Mouse (Mus musculus) embryonic stem cell, embryonic (primary cell): Measurements from ENCODE around the gene Vps26a.
"Not testable (repeated sequence)": the region's sequence is repeated elsewhere in the genome, so short reads cannot be mapped to it uniquely, and the experiment has no call there.

Experiments used
- CTCF ChIA-PET, 4 experiments: fragments of 300-600 bp in 2 of 4; fragments of 350-600 bp in 2 of 4; sonication (Branson Sonifier 250); formaldehyde crosslinking; loops; one replicate each; lab custom pipeline; 2022; ENCODE audit warnings: inconsistent platforms in 2 of 4; lab: Charles Lee
- POLR2A ChIA-PET, 4 experiments: fragments of 300-600 bp in 2 of 4; fragments of 350-600 bp in 2 of 4; sonication (Branson Sonifier 250); formaldehyde crosslinking; loops; one replicate each; lab custom pipeline; 2022; ENCODE audit warnings: antibody characterized with exemption in 4 of 4, inconsistent platforms in 1 of 4; lab: Charles Lee

Vps26a gene

DNA sequence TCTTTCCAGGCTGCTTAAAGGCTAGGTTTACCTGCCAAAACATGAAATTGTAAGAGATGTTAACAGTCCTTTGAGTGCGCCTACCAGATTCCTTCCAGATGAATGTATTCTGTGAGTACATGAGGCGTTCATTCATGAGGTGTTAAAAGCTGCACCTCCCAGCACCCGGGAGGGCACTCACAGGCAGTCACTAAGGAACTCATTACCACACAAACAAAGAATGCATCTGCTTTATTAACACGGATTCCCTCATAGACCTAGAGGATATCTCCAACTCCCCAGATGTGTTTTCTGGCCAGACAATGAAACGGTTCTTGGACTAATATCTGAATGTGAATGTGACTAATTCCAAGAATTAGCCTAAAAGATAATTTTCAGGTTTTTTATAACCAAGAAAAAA lies 15.5 kb downstream of the Vps26a start:
- ChIA-PET POLR2A (interaction anchor here in 2 of 4 experiments (1.1 to 3.6 kb wide), 9 partner anchors 10 to 157 kb away, joined by 3 to 21 read pairs (median 5); partner anchors contain the start of genes 4930507D05Rik (in 1 of the 2), Supv3l1 (in 1 of the 2) and Vps26a (in 1 of the 2)), CTCF (no interaction called here)

DNA sequence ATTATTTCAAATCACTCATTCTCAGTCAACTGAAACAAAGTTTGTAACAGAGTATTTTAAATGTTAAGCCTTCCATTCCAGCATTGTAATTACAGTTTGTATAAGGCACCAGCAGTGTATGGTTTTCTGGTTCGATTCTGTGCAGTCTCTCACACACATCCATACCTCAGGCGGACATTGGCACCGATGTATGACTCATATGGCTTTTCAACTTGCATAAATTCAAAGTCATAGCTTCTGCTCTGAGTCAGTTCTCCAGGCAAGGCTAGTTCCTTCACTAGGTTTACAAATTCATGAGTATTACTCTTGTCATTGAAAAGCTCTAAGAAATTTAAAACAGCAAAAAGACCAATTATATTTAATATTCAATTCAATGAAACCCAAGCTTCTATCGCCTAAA lies 16.9 kb downstream of the Vps26a start:
- ChIA-PET POLR2A (interaction anchor here in 2 of 4 experiments (0.7 to 3.6 kb wide), 11 partner anchors 9 to 132 kb away, joined by 3 to 21 read pairs (median 4); partner anchors contain the start of genes 4930507D05Rik (in 1 of the 2), Ddx21 (in 1 of the 2) and Supv3l1 (in 1 of the 2)), CTCF (interaction anchor here in 1 of 4 experiments (1.4 kb wide), 1 partner anchor 12 kb away, joined by 4 read pairs; no protein-coding TSS in a partner anchor)

DNA sequence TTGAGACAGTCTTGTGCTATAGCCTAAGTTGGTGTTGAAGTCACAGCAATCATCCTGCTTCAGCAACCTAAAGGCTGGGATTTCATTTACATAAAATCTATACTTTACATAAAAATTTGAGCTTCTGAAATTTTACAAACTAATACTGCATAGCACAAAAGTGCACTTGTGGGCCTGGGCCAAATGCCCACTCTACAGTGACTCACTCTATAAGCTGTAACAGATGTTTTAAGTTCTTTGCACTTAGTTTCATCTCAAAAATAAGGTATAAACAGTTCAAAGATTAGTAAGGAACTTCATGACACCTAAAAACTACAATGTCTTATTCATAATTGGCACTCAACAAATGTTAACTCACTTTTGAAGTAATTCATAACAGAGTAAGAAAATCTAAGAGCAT lies 25.3 kb downstream of the Vps26a start:
- ChIA-PET CTCF (no interaction called here), POLR2A (interaction anchor here in 1 of 4 experiments (1.4 kb wide), 1 partner anchor 24 kb away, joined by 4 read pairs; no protein-coding TSS in a partner anchor)

DNA sequence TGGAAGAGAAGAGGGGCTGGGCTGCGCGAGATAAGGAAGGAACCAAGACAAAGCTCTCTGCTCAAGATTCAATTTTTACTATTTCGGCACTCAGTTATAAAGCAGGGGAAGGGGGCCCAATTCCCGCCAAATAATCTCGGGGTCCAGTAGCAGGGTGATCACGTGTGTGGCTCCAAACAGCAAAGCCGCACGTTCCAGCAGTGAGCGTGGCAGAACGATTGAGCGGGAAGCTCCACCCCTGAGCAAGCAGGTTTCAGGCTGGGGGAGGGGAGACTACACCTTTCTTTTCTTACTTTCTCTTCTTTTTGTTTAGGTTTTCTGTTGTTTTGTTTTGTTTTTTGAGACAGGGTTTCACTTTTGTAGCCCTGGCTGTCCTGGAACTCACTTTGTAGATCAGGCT lies 34.6 kb downstream of the Vps26a start:
- POLR2A ChIA-PET, result interaction anchor here in 3 of 4 experiments (0.6 to 9.3 kb wide), 19 partner anchors 11 to 219 kb away, joined by 3 to 169 read pairs (median 5); partner anchors contain the start of genes Vps26a (in 2 of the 3), Ddx50 (in 1 of the 3) and Kif1bp (in 1 of the 3)
- CTCF ChIA-PET, result not testable (repeated sequence)

DNA sequence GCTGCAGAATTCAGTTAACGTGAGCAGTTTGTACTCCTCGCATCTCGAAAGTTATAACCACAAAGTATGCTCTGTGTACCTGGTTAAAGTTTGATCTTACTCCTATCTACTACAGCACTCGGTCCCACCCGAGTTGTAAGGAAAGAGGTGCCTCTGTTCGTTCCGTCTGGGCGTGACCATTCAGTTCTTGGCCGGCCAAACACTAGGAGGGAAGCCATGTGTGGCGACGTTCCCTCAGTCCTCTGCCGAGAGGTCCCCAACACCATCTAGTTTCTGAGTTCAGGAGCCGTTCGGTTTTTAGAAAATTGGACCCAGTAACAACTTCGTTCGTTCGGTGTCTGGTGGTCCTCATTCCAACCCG lies 36.3 kb downstream of the Vps26a start:
- POLR2A ChIA-PET, result interaction anchor here in 3 of 4 experiments (0.6 to 9.3 kb wide), 50 partner anchors 10 to 530 kb away, joined by 3 to 169 read pairs (median 6); partner anchors contain the start of genes Vps26a (in 3 of the 3), Ccar1 (in 1 of the 3), Ddx50 (in 1 of the 3) and Hkdc1 (in 1 of the 3)
- CTCF ChIA-PET, result interaction anchor here in 1 of 4 experiments (1.1 to 1.2 kb wide), 2 partner anchors 37 to 189 kb away, joined by 3 to 4 read pairs; partner anchors contain the start of gene Vps26a

DNA sequence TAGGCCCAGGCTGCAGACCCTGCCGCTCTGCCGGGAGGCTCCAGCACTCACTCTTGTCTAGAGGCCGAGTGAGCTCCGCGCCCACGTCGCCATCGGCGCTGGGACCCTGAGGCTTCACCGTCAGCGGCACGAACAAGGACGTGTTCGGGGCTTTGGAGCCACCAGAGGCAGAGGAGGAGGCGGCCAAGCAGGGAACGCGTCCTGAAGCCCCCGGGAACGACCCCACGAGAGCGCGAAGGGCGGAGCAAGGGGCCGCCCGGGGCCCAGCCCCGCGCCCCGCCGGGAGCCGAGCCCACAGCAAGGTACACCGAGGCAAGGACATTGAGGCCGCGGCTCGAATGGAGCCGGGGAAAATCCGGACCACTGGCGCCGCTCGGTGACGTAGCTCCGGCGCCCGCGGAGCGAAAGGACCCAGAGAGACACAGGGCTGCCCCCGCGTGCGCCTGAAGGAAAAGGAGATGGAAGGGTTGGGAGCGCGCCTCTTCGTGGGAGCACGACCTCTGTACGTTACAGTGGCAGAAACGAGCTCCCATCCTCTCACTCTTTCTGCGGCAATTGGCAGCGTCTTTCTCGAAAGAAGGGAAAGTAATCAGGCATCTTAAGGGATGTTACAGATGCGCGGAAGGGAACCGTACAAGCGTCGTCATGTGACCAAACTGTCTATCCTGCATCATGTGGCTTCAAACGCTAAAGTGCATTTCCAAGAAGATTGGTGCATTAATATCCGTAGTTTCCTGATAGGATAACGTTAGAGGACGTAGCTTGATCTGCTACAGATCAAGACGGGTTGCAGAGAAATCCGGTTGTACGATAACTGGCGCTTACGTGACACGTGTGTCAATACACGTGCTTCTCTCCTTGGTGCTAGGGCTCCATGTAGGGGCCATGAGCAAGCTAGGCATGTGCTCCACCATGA lies 37.0 kb downstream of the Vps26a start, which contains the start of the genes 4930507D05Rik and Supv3l1:
Gene 4930507D05Rik, plus strand, starts transcription at position 126 of the 916 bp plus-strand sequence.
Gene Supv3l1, minus strand, starts transcription at position 375 of the 916 bp plus-strand sequence.
- ChIA-PET POLR2A (interaction anchor here in 3 of 4 experiments (0.6 to 9.3 kb wide), 52 partner anchors 9 to 531 kb away, joined by 3 to 169 read pairs (median 5); partner anchors contain the start of genes Vps26a (in 3 of the 3), Ccar1 (in 1 of the 3), Ddx50 (in 1 of the 3) and Hkdc1 (in 1 of the 3)), CTCF (interaction anchor here in 2 of 4 experiments (0.6 to 1.2 kb wide), 4 partner anchors 37 to 189 kb away, joined by 3 to 9 read pairs (median 6); partner anchors contain the start of gene Vps26a (in 1 of the 2))

DNA sequence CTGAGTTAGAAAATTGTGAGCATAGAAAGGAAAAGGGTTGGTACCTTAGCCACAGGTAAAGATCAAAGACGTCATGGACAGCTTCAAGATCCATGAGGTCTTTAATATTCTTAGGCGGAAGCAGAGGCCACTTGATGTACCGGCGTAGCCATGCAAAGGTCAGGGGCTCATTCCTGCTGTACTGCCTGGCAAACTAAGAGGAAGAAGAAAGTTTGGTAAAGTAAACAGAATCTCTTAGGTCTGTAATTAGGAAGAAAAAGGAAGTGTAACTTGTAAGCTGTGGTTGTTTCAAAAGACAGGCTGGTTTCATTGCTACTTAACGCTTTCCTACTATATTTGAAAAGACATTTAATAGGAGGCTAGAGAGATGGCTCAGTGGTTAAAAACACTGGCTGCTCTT lies 56.2 kb downstream of the Vps26a start:
- CTCF ChIA-PET, result interaction anchor here in 1 of 4 experiments (0.5 kb wide), 1 partner anchor 52 kb away, joined by 3 read pairs; no protein-coding TSS in a partner anchor
- POLR2A ChIA-PET, result interaction anchor here in 2 of 4 experiments (1.0 to 17.8 kb wide), 8 partner anchors 10 to 35 kb away, joined by 3 to 169 read pairs (median 6); partner anchors contain the start of genes 4930507D05Rik (in 2 of the 2) and Supv3l1 (in 2 of the 2)

DNA sequence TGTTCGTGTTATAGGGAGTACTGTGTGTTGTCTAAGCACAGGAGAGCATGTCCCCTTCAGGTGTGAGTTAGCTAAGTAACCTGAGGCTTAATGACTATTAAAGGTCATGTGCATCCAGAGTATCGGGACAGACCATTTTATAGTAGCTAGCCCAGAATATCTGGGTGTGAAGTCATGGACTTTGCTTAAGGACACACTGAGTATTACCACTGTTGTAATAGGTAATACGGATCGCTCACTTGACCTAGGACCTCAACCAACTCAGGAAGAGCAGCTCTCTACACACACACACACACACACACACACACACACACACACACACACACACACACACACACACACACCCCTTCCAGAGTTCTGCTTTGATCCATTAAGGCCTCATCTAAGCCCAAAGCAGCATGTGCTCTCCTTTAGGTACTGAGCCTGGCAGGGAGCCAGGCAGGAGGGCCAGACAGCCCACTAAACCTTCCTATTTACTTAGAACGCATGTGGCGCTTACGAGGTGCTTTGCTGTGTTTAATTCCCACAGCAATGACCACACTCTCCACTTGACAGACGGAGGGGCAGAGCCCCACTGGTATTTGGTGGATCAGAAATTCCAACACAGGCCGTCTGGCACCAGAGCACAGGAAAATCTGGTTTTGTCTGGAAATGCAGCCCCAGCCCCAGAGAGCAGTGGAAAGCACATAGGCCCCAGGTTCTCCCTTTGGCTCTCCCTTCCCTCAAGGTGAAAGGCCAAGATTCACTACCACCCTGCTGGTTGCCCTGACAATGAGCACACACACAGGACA lies 61.3 kb downstream of the Vps26a start:
- CTCF ChIA-PET, result interaction anchor here in 2 of 4 experiments (0.6 to 0.7 kb wide), 3 partner anchors 242 to 1664 kb away, joined by 3 to 4 read pairs (median 4); no protein-coding TSS in a partner anchor
- POLR2A ChIA-PET, result no interaction called here

DNA sequence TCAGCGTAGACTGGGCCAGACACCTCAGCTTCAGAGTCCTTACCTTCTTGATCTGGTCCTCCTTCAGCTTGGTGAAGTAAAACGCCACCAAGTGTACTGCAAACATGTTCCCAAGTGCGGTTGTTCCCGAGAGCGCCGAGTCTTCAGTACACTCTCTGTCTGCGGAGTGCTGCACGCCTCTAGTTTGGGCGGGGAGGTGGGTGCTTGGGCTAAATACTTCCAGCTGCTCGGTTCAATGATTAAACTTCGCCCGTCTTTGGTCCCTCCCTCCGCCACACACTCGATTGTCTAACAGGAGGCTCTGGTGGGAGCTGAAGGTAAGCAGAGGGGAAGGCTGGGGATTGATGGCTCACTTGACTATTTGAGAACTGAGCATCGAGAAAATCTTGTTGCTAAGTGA lies 64.3 kb downstream of the Vps26a start, which contains the start of gene Hkdc1:
Gene Hkdc1, minus strand, starts transcription at position 237 of the 400 bp plus-strand sequence.
- CTCF ChIA-PET, result interaction anchor here in 3 of 4 experiments (0.6 to 1.6 kb wide), 6 partner anchors 12 to 228 kb away, joined by 3 to 4 read pairs (median 4); no protein-coding TSS in a partner anchor
- POLR2A ChIA-PET, result interaction anchor here in 3 of 4 experiments (0.6 to 1.8 kb wide), 8 partner anchors 11 to 413 kb away, joined by 3 to 14 read pairs (median 4); partner anchors contain the start of genes 4930507D05Rik (in 1 of the 3) and Supv3l1 (in 1 of the 3)

DNA sequence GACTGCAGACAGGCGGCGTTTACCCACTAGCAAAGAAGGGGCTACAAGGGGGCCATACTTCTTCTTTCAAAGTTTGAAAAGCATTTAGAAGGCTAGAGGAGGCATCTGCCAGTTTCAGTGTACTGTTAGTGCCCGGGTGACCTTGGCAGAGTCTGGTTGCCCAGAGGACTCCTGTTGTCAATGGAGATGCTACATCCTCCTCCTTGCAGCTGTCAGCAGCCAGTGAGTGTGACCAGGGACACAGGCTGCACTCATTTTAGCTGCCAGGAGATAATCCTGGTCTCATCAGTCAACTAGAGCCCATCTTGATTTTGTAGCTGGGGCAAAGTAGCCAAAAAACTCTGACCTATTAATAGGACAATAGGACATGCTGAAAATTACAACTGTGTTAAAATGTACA lies 65.5 kb downstream of the Vps26a start:
- ChIA-PET CTCF (interaction anchor here in 1 of 4 experiments (0.6 kb wide), 1 partner anchor 320 kb away, joined by 3 read pairs; no protein-coding TSS in a partner anchor), POLR2A (interaction anchor here in 1 of 4 experiments (1.8 kb wide), 1 partner anchor 28 kb away, joined by 6 read pairs; the partner anchor contains the start of genes 4930507D05Rik and Supv3l1)

DNA sequence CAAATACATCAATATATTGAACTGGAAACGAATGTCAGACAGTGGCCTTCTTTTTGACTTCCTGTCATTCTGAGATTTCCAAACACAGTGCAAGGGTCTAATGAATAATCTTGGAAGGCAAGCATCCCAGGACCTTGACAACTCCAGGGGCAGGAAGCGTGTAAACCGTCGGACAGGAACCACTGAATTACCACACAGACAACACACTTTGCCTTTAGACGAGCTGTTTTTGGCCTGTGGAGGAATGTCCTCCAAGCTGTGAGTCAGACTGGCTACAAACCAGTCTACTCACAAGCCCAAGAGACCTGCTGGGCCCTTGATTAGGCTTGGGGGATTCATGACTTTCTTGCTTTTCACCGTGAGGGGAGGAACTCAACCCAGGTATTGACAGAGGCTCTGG lies 66.2 kb downstream of the Vps26a start:
- POLR2A ChIA-PET, result interaction anchor here in 3 of 4 experiments (0.6 to 2.2 kb wide), 5 partner anchors 8 to 1038 kb away, joined by 3 to 7 read pairs (median 3); no protein-coding TSS in a partner anchor

DNA sequence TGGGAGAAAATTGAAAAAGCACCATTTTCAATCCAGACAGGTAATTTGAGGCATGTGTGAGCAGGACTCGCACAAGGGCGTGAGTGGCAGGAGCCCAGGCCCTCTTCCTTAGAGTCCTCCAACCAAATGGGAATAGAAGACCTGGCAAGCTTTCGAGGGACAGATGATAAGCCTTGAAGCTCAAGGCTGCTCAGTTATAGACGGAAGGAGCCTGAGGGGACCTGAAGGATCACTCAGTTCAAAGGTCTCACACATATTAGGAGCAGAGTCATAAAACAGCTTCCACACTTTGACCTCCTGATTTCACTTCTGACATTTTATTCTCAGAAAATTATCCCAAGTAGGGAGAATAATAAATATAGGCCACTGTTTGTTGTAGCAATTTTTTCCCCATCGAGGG lies 67.2 kb downstream of the Vps26a start:
- ChIA-PET POLR2A (interaction anchor here in 2 of 4 experiments (0.9 to 2.2 kb wide), 3 partner anchors 9 to 102 kb away, joined by 3 to 7 read pairs (median 3); no protein-coding TSS in a partner anchor), CTCF (no interaction called here)

More for the DNA sequence above, 66.2 kb downstream of the Vps26a start:
- CTCF ChIA-PET, result no interaction called here

DNA sequence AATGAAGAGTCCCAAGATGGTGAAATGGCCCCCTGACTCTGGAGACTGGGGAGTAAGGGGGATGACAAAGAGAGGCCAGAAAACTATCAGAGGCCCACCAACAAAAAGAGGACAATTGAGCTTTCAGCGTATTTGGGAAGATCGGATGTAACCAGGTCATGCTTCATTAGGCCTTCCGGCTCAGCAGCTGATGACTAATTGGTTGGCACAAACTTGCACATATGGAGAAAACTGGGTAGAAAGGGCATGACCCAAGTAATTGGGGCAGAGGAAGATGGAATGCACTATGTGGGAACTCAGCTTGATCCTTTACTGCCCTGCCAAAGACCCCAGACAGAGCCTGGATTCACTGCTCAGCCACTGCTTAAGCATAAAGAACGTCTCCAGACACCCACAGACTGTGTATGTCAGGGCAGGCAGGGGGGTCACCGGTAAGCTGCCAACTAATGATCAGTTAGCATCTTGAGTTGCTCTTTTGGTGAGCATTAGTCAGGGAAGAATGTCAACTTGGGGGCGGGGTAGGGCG lies 67.7 kb downstream of the Vps26a start:
- POLR2A ChIA-PET, result interaction anchor here in 2 of 4 experiments (1.0 to 3.6 kb wide), 3 partner anchors 10 to 31 kb away, joined by 3 to 20 read pairs (median 7); partner anchors contain the start of genes 4930507D05Rik (in 1 of the 2) and Supv3l1 (in 1 of the 2)
- CTCF ChIA-PET, result no interaction called here

DNA sequence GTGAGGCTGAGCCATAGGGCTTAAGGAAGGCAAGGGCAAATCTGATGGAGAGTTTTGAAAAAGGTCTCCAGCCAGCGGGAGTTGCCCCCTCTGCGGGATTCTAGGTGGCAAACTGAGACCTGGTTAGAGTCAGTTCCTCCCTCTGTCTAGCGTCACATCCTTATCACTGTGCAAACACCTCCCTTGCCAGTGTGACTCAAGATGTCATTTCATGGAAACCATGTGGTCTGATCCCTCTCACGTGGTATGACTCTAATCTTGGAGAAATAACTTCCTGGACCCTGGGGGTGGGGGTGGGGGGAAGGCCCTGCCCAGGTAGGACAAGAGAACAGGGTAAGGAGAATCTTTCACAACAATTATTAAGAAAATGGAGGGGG lies 73.0 kb downstream of the Vps26a start:
- CTCF ChIA-PET, result interaction anchor here in 2 of 4 experiments (0.6 to 1.1 kb wide), 2 partner anchors 136 to 152 kb away, joined by 3 to 4 read pairs; no protein-coding TSS in a partner anchor
- POLR2A ChIA-PET, result interaction anchor here in 2 of 4 experiments (0.7 to 1.5 kb wide), 3 partner anchors 23 to 155 kb away, joined by 3 to 6 read pairs (median 3); partner anchors contain the start of genes 4930507D05Rik (in 1 of the 2) and Supv3l1 (in 1 of the 2)

DNA sequence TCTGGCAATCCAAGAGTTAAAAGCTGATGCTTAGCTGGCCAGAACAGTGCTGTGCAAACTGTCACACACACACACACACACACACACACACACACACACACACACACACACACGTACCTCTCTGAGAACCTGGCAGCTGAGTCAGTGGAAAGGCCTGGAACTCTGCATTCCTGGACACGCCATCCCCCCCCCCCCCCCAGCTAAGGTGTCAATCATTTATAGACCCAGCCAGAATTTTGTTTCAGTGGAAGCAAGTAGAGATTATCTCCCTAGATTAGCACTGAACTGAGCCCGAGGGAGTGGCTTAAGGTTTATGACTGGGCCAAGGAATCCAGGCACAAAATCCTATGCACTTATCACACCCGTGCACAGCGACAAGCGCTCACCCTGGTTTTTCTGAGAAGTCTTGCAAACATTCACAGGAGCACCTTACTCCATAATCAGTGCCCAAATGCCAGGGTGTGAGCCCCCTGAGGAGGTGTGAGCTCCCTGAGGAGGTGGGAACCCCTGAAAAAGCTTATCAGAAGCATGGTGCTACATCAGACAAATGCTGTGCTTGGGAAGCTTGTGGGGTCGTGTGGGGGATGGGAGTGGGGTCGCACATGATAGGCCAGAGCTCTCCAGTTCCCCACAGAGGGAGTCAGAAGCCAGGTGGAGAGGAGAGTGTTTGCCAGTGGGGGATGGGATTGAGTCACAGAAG lies 73.5 kb downstream of the Vps26a start:
- CTCF ChIA-PET, result interaction anchor here (0.5 to 1.1 kb wide), 7 partner anchors 87 to 1017 kb away, joined by 3 to 9 read pairs (median 4); no protein-coding TSS in a partner anchor
- POLR2A ChIA-PET, result interaction anchor here in 2 of 4 experiments (0.6 to 1.5 kb wide), 5 partner anchors 14 to 1686 kb away, joined by 3 to 6 read pairs (median 3); partner anchors contain the start of genes 4930507D05Rik (in 1 of the 2) and Supv3l1 (in 1 of the 2)
